Mouse (Mus musculus): ENCODE measurements around the gene Ankrd28.

DNA sequence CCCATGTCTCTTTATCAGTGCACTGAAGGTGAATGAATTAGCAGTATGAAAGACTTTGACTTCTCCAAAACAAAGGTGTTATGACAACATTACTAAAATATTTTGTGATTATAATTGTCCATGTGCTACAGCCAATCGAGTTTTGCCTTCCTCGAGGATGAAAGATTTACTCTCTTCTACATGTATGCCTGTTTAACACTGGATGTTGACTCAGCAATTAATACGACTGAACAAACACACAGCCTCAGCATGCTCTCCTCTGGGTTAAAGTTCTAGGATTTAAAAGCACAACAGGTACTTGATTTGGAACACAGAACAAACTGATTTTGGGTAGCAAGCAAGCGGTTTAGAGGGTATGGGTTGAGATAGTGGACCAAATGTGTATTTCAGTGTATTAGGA is 1.6 kb upstream of the Ankrd28 start:
- TF ChIP-seq CTCF (IDR thresholded peaks at IDR 0.05; ENCODE audit: extremely low read depth, insufficient read depth, insufficient read length, insufficient replicate concordance) (no peak), POLR2A (IDR thresholded peaks at IDR 0.05; ENCODE audit: low read depth, low read length) (no peak)

All from spleen, adult 2 months (tissue).